Mouse (Mus musculus) cerebellum, adult 2 months (tissue): ENCODE data around the gene Ghr.

Experiments
- CTCF ChIP-seq: fragments of 200-500 bp; IDR thresholded peaks from 2 replicates; pipeline ENCODE4 v1.5.1; 2011; ENCODE audit warnings: low read depth, mild to moderate bottlenecking, control low read depth, low read length, moderate library complexity, borderline replicate concordance; ENCODE audit not compliant: insufficient read depth
- POLR2A ChIP-seq: fragments of 200-500 bp; IDR thresholded peaks from 2 replicates; pipeline ENCODE4 v1.6.1; 2011; ENCODE audit warnings: low read length, control low read depth, borderline replicate concordance; ENCODE audit not compliant: insufficient read depth

DNA sequence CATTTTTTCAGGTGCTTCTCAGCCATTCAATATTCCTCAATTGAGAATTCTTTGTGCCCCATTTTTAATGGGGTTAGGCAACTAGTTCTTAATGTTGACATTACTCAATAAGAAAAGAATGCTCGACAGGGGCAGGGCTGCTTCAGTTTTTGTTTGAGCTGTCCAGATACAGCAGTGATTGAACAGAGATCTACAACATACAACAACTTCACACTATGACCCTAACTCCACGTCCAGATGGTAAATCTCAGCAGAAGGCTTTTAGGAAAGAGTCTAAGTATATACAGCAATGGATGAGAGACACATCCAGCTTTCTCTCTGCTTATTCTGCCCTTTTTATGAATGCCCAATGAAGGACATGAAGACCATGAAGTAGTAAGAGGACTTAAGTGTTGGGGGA, 199.5 kb downstream of the Ghr start:
- TF ChIP-seq POLR2A (no peak), CTCF (no peak)
